Mouse (Mus musculus) limb, embryonic 11.5 days (tissue): ENCODE measurements around the gene Eps8l2. TPM values are rescaled to one million over a fixed set of nuclear protein-coding genes. Genes with fewer than 3 reads are reported as not detected.

Experiments
- ATAC-seq: fragments of 200-750 bp; cut with Nextera tagmentation; 2 replicates; pipeline ENCODE4 v1.8.0; 2017; ENCODE audit warnings: low read depth; ENCODE audit not compliant: insufficient number of reproducible peaks, low FRiP score, low TSS enrichment
- DNase-seq: peaks from one replicate; pipeline ENCODE4 v3.0.0-alpha.2; 2015; ENCODE audit warnings: low spot score
- H3K27ac ChIP-seq: fragments of 300-500 bp; sonication (generic); replicated peaks from 2 replicates; pipeline ENCODE4 v1.5.1; 2014; ENCODE audit warnings: low read depth, mild to moderate bottlenecking, low read length
- H3K27me3 ChIP-seq: fragments of 300-500 bp; sonication (generic); 2 replicates; pipeline ENCODE4 v1.6.1; 2014; ENCODE audit warnings: mild to moderate bottlenecking, low read length, mixed read lengths; ENCODE audit not compliant: control insufficient read depth, insufficient read depth
- H3K36me3 ChIP-seq: fragments of 300-500 bp; sonication (generic); 2 replicates; pipeline ENCODE4 v1.6.1; 2014; ENCODE audit warnings: mild to moderate bottlenecking, low read length, moderate library complexity, mixed read lengths; ENCODE audit not compliant: control insufficient read depth, insufficient read depth
- H3K4me1 ChIP-seq: fragments of 300-500 bp; sonication (generic); 2 replicates; pipeline ENCODE4 v1.6.1; 2014; ENCODE audit warnings: low read length, mixed read lengths; ENCODE audit not compliant: control insufficient read depth, insufficient read depth
- H3K4me2 ChIP-seq: fragments of 300-500 bp; sonication (generic); 2 replicates; pipeline ENCODE4 v1.6.1; 2014; ENCODE audit warnings: low read depth, mild to moderate bottlenecking, moderate library complexity; ENCODE audit not compliant: severe bottlenecking
- H3K4me3 ChIP-seq: fragments of 300-500 bp; sonication (generic); 2 replicates; pipeline ENCODE4 v1.5.1; 2014; ENCODE audit warnings: low read depth, low read length
- H3K9ac ChIP-seq: fragments of 300-500 bp; sonication (generic); 2 replicates; pipeline ENCODE4 v1.6.1; 2014; ENCODE audit warnings: mild to moderate bottlenecking, low read length
- H3K9me3 ChIP-seq: fragments of 300-500 bp; sonication (generic); 2 replicates; pipeline ENCODE4 v1.6.1; 2016; ENCODE audit warnings: low read length; ENCODE audit not compliant: control insufficient read depth
- WGBS: fragments of 180-500 bp; shearing (Covaris S2); extraction: QIAGEN DNeasy Blood & Tissue Kit; methylation state at CpG from one replicate; pipeline ENCODE4 v1.1.7; 2014; 5-methylcytosine and 5-hydroxymethylcytosine counted together
- polyA plus RNA-seq: library from polyadenylated mRNA; unstranded; fragments of >200 nt; fragmentation: Nextera tagmentation; extraction: Ambion mirVana; gene quantifications from 2 replicates; pipeline ENCODE4 v1.2.1, GENCODE M21; 2014

Gene Eps8l2
- polyA plus RNA-seq, 1 experiment from 2014 or later: 2.8 TPM

DNA sequence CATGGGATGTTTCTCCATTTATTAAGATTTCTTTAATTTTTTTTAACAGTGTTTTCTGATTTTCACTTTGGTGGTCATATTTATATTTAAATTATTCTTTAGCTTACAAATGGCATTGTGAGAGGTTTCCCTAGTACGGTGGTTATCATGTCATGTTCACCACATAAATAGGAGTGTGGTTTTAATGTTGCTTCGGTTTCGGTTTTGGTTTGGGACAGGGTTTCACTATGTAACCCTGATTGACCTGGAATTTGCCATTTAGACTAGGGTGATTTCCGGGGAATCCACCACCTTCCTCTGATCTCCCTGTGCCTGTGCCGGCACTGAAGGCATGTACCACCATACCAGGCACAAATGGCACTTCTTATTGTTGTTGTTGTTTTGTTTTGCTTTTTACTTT is 6.1 kb downstream of the Eps8l2 start:
- 92% methylated on average over 5 of the region's 5 CpGs for WGBS
- no peak overlapping the region for H3K9ac ChIP-seq
- H3K4me1 ChIP-seq: no peaks in the 10 kb centered on the region
- ATAC-seq: no peak
- H3K27me3 ChIP-seq: 0 out of 2 replicates have a peak, but pooled peaks cover 2% of the 10 kb centered on the region
- no peak for DNase-seq
- H3K27ac ChIP-seq: no peak overlapping the region
- no peak overlapping the region for H3K4me3 ChIP-seq
- no peaks in the 10 kb centered on the region for H3K36me3 ChIP-seq
- H3K4me2 ChIP-seq: no peak overlapping the region
- no peaks in the 10 kb centered on the region for H3K9me3 ChIP-seq

DNA sequence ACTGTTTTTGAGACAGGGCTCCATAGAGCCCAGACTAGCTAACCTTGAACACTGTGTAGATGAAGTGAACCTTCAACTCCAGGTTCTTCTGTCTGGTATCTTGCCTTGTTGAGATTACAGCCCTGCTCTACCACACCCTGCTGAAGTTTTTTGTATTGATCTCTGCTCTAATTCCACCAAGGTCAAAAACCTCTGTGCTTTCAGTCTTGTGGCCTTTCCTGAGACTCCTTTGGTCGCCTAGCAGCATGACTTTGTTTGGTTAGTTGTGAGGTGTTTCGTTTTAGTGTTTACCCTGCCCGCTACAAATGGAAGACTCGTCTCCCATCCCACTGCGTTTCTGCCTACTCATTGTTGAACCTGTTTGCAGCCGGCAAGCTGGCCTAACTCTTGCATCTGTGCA is 12.4 kb downstream of the Eps8l2 start:
- no peak for DNase-seq
- Histone ChIP-seq H3K36me3 (no peaks in the 10 kb centered on the region), H3K27me3 (no peaks in the 10 kb centered on the region), H3K4me2 (no peak overlapping the region), H3K4me1 (no peaks in the 10 kb centered on the region), H3K27ac (no peak overlapping the region), H3K4me3 (no peak overlapping the region), H3K9ac (no peak overlapping the region), H3K9me3 (no peaks in the 10 kb centered on the region)
- 83% methylated on average over 6 of the region's 6 CpGs for WGBS
- no peak for ATAC-seq

DNA sequence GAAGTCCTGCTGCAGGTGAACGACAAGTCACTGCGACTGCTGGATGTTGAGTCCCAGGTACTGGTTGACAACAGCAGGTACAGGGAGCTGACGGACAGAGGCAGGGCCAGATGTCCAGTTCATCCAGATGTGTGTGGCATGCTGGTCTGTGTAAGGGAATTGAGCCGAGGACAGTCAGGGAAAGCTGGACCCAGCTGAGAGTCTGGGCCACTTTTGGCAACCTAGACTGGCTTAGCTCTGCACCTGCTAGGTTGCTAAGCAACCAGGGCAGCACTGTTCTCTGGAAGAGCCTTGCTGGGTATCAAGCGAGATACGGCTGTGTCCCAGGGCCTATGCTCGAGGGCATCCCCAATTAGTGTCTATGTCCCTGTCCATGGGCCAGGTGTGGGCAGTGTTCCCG is 16.4 kb downstream of the Eps8l2 start:
- WGBS: 78% methylated on average over 8 of the region's 8 CpGs
- Histone ChIP-seq H3K36me3 (no peaks in the 10 kb centered on the region), H3K4me1 (no peaks in the 10 kb centered on the region), H3K9ac (no peak overlapping the region), H3K9me3 (no peaks in the 10 kb centered on the region), H3K27ac (no peak overlapping the region), H3K4me2 (no peak overlapping the region), H3K27me3 (no peaks in the 10 kb centered on the region), H3K4me3 (no peak overlapping the region)
- DNase-seq: no peak
- no peak for ATAC-seq

DNA sequence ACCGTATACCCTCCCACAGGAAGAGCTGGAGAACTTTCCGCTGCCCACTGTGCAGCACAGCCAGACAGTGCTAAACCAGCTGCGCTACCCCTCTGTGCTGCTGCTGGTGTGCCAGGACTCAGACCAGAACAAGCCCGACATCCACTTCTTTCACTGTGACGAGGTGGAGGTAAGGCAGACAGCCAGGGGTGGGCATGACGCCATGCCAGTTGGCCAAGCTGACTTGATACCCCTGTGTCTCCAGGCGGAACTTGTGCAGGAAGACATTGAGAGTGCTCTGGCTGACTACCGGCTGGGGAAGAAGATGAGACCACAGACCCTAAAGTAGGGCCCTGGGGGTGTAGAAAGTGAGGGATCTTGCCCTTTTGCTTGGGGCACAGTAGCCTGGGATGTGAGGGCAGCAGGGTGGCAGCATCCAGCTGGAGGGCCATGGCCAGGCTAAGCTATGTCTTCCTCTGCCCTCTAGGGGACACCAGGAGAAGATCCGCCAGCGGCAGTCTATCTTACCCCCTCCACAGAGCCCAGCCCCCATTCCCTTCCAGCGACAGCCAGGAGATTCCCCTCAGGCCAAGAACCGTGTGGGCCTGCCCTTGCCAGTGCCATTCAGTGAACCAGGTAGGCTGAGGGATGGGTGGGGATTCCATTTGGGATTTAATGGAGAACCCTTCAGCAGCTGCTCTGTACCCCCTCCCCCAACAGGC is 17.1 kb downstream of the Eps8l2 start:
- Histone ChIP-seq H3K27me3 (0 out of 2 replicates have a peak, but pooled peaks cover 1% of the 10 kb centered on the region), H3K27ac (no peak overlapping the region), H3K36me3 (no peaks in the 10 kb centered on the region), H3K4me2 (no peak overlapping the region), H3K9ac (no peak overlapping the region), H3K4me3 (no peak overlapping the region), H3K9me3 (no peaks in the 10 kb centered on the region), H3K4me1 (no peaks in the 10 kb centered on the region)
- WGBS: 54% methylated on average over 12 of the region's 12 CpGs
- ATAC-seq (no peak), DNase-seq (no peak)

DNA sequence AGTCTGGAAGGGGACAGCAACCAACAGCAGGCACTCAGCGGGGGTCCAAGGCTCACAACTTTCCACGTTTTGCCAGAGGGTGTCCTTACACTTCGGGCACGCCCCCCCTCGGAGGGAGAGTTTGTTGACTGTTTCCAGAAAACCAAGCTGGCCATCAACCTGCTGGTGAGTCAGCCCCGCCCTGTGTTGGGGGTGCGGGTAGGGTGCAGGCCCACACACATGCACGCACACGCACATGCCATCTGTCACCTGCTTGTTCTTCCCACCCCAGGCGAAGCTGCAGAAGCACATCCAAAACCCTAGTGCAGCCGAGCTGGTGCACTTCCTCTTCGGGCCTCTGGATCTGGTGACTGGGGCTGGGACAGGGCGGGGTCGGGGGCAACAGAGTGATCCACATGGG is 18.3 kb downstream of the Eps8l2 start:
- 77% methylated on average over 14 of the region's 14 CpGs for WGBS
- no peak for DNase-seq

DNA sequence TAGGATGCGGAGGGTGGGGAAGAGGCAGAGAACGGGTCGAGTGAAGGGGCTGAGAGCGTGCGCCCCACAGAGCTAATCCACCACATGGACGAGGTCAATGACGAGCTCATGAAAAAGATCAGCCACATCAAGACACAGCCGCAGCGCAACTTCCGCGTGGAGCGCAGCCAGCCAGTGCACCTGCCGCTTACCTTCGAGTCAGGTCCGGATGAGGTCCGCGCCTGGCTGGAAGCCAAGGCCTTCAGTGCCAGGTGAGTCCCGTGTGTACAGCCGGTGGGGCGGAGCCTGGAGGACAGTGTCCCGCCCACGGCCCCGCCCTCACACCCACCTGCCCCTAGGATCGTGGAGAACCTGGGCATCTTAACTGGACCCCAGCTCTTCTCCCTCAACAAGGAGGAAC is 22.8 kb downstream of the Eps8l2 start:
- Histone ChIP-seq H3K27me3 (peaks cover 11% of the 10 kb centered on the region; the same call in 1 of the 2 replicates), H3K4me3 (no peak overlapping the region), H3K9ac (no peak overlapping the region), H3K4me1 (no peaks in the 10 kb centered on the region), H3K36me3 (no peaks in the 10 kb centered on the region), H3K9me3 (no peaks in the 10 kb centered on the region), H3K4me2 (0 out of 2 replicates have a peak overlapping the region, but pooled peaks have one; percentile 7), H3K27ac (no peak overlapping the region)
- DNase-seq: no peak
- WGBS: 15% methylated on average over 24 of the region's 24 CpGs
- ATAC-seq: no peak

More for the DNA sequence above, 18.3 kb downstream of the Eps8l2 start:
- no peak overlapping the region for H3K27ac ChIP-seq
- no peaks in the 10 kb centered on the region for H3K36me3 ChIP-seq
- H3K9ac ChIP-seq: no peak overlapping the region
- H3K4me2 ChIP-seq: no peak overlapping the region
- no peak for ATAC-seq
- H3K9me3 ChIP-seq: no peaks in the 10 kb centered on the region
- H3K27me3 ChIP-seq: peaks cover 9% of the 10 kb centered on the region; the same call in 1 of the 2 replicates
- no peaks in the 10 kb centered on the region for H3K4me1 ChIP-seq
- no peak overlapping the region for H3K4me3 ChIP-seq

DNA sequence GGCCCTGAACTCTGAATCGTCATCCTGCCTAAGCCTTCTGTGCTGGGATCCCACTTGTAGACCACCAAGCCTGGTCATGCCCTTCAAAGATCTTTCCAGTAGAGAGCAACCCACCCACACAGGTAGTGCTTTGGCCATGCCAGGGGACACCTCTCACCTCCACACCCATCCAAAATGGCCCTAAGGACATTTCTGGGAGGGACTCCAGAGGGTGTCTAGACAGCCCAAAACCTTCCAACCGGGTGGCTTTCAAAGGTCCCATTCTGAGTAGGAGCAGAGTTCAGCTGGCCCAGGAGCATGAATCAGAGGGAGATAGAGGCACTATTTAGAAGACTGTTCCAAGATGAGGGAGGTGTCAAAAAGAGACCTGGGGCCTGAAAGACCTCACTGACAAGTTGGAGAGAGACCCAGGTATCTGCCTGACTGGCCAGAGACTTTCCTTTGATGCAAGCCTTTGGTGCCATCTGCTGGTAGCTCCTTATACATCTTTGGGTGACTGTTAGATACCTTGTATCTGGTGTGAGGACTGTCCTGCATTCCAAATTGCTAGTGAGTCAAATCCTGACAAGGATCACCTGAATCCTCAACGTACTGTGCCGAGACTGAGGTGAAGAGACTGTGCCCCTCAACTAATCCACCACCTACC is 24.5 kb downstream of the Eps8l2 start:
- H3K9me3 ChIP-seq: no peaks in the 10 kb centered on the region
- no peaks in the 10 kb centered on the region for H3K4me1 ChIP-seq
- no peak overlapping the region for H3K27ac ChIP-seq
- 63% methylated on average over 4 of the region's 4 CpGs for WGBS
- no peak for ATAC-seq
- no peak overlapping the region for H3K9ac ChIP-seq
- no peaks in the 10 kb centered on the region for H3K36me3 ChIP-seq
- peak; percentile 74 for DNase-seq
- peaks cover 11% of the 10 kb centered on the region; the same call in 1 of the 2 replicates for H3K27me3 ChIP-seq
- H3K4me2 ChIP-seq: no peak overlapping the region
- no peak overlapping the region for H3K4me3 ChIP-seq

DNA sequence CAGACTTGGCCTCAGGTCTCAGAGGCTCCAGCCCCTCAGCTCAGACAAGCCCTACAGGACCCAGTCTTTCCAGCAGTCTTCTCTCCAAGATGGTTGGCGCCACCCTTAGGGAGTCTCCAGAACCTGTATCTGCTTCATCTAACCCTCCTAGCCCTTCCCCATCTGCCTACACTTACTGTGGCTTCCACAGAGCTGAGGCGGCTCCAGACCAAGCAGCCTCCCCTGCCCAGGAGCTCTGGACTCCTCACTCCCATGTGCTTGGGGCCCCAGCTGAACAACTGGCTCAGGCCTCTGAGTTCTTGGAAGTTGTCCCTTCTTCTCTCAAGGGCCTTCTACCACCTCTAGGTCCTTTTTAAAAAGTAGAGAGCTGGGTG is 25.1 kb downstream of the Eps8l2 start:
- no peak overlapping the region for H3K4me2 ChIP-seq
- peaks cover 11% of the 10 kb centered on the region; the same call in 1 of the 2 replicates for H3K27me3 ChIP-seq
- 52% methylated on average over 2 of the region's 2 CpGs for WGBS
- H3K4me1 ChIP-seq: no peaks in the 10 kb centered on the region
- no peak overlapping the region for H3K9ac ChIP-seq
- H3K9me3 ChIP-seq: no peaks in the 10 kb centered on the region
- H3K36me3 ChIP-seq: no peaks in the 10 kb centered on the region
- no peak overlapping the region for H3K4me3 ChIP-seq
- no peak overlapping the region for H3K27ac ChIP-seq
- DNase-seq: no peak
- ATAC-seq: no peak
